16 mouse cellular contexts compared by ENCODE assay signal in genomic region chr1:92347656-92348055, GRCm38 (mm10).
"Had no signal": no experiment of that assay in that cellular context is flagged by ENCODE, and none has a peak within 500 bp of the region (broad histone marks: within the 10 kb centered on the region; RNA-seq: fewer than 3 reads in every experiment).

No protein-coding gene starts in this region.

- H3K4me1 ChIP-seq: neural tube, embryonic 15.5 days had no signal

- H3K4me3 ChIP-seq: midbrain, embryonic 10.5 days; midbrain, embryonic 12.5 days; myocyte; neural tube, embryonic 13.5 days; neural tube, embryonic 15.5 days had no signal

- DNase-seq: lung, embryonic 14.5 days; lung, postnatal 10 days; midbrain, embryonic 14.5 days; retina, postnatal 1 day; right cerebral cortex, adult 18-20 months; right cerebral cortex, postnatal 25 days; right cerebral cortex, postnatal 4 days; spleen, adult 18-20 months; thymus, adult 18-20 months; thymus, postnatal 36 days had no signal

- H3K27ac ChIP-seq: midbrain, embryonic 10.5 days; midbrain, embryonic 12.5 days; neural tube, embryonic 13.5 days; neural tube, embryonic 15.5 days had no signal

- H3K27me3 ChIP-seq: midbrain, embryonic 12.5 days; neural tube, embryonic 13.5 days; neural tube, embryonic 15.5 days had no signal

- H3K4me2 ChIP-seq: lung, embryonic 14.5 days; midbrain, embryonic 12.5 days; neural tube, embryonic 13.5 days; neural tube, embryonic 15.5 days had no signal

- H3K36me3 ChIP-seq: midbrain, embryonic 10.5 days; midbrain, embryonic 12.5 days; neural tube, embryonic 13.5 days; neural tube, embryonic 15.5 days had no signal

- H3K9ac ChIP-seq: lung, embryonic 14.5 days; midbrain, embryonic 12.5 days; neural tube, embryonic 13.5 days; neural tube, embryonic 15.5 days had no signal

- H3K9me3 ChIP-seq: midbrain, embryonic 10.5 days; midbrain, embryonic 12.5 days; neural tube, embryonic 13.5 days; neural tube, embryonic 15.5 days had no signal

- ATAC-seq: midbrain, embryonic 16.5 days had no signal
